Mouse (Mus musculus) neural tube, embryonic 11.5 days (tissue): Measurements from ENCODE around the gene Gm20388. TPM values are rescaled to one million over a fixed set of nuclear protein-coding genes. Genes with fewer than 3 reads are reported as not detected.

Experiments
- ATAC-seq: fragments of 200-750 bp; cut with Nextera tagmentation; 2 replicates; pipeline ENCODE4 v1.8.0; 2017; ENCODE audit warnings: moderate number of reproducible peaks, mild to moderate bottlenecking, moderate TSS enrichment, moderate library complexity; ENCODE audit not compliant: insufficient read depth, low FRiP score, low TSS enrichment
- DNase-seq: peaks from one replicate; pipeline ENCODE4 v3.0.0-alpha.2; 2015; ENCODE audit warnings: low spot score
- H3K27ac ChIP-seq: fragments of 300-500 bp; sonication (generic); 2 replicates; pipeline ENCODE4 v1.5.1; 2014; ENCODE audit warnings: low read depth, mild to moderate bottlenecking, low read length
- H3K27me3 ChIP-seq: fragments of 300-500 bp; sonication (generic); 2 replicates; pipeline ENCODE4 v1.6.1; 2014; ENCODE audit warnings: mild to moderate bottlenecking, low read length, mixed read lengths; ENCODE audit not compliant: control insufficient read depth, insufficient read depth
- H3K36me3 ChIP-seq: fragments of 300-500 bp; sonication (generic); 2 replicates; pipeline ENCODE4 v1.6.1; 2014; ENCODE audit warnings: mild to moderate bottlenecking, low read length, moderate library complexity, mixed read lengths; ENCODE audit not compliant: control insufficient read depth, insufficient read depth
- H3K4me1 ChIP-seq: fragments of 300-500 bp; sonication (generic); 2 replicates; pipeline ENCODE4 v1.6.1; 2014; ENCODE audit warnings: low read length, mixed read lengths; ENCODE audit not compliant: control insufficient read depth, insufficient read depth
- H3K4me2 ChIP-seq: fragments of 300-500 bp; sonication (generic); 2 replicates; pipeline ENCODE4 v1.6.1; 2014; ENCODE audit warnings: low read depth, mild to moderate bottlenecking, moderate library complexity
- H3K4me3 ChIP-seq: fragments of 300-500 bp; sonication (generic); 2 replicates; pipeline ENCODE4 v1.5.1; 2014; ENCODE audit warnings: low read depth, low read length
- H3K9ac ChIP-seq: fragments of 300-500 bp; sonication (generic); 2 replicates; pipeline ENCODE4 v1.6.1; 2014; ENCODE audit warnings: mild to moderate bottlenecking, low read length
- H3K9me3 ChIP-seq: fragments of 300-500 bp; sonication (generic); 2 replicates; pipeline ENCODE4 v1.6.1; 2016; ENCODE audit warnings: low read length; ENCODE audit not compliant: control insufficient read depth
- WGBS: fragments of 180-500 bp; shearing (Covaris S2); extraction: QIAGEN DNeasy Blood & Tissue Kit; methylation state at CpG from one replicate; pipeline ENCODE4 v1.1.7; 2014; 5-methylcytosine and 5-hydroxymethylcytosine counted together
- polyA plus RNA-seq: library from polyadenylated mRNA; unstranded; fragments of >200 nt; fragmentation: Nextera tagmentation; extraction: Ambion mirVana; gene quantifications from 2 replicates; pipeline ENCODE4 v1.2.1, GENCODE M21; 2014

Gene Gm20388
- polyA plus RNA-seq, 1 experiment from 2014 or later: not detected

GRCm38 (mm10) chr8:121093496-121093895 is 1182.9 kb downstream of the Gm20388 start:
- ATAC-seq (no peak), DNase-seq (no peak)

GRCm38 (mm10) chr8:121104049-121104818 is 1193.6 kb downstream of the Gm20388 start:
- WGBS: 50% methylated on average over 17 of the region's 17 CpGs
- no peaks in the 10 kb centered on the region for H3K27me3 ChIP-seq
- H3K36me3 ChIP-seq: peaks cover 16% of the 10 kb centered on the region
- H3K4me3 ChIP-seq: no peak overlapping the region
- no peak overlapping the region for H3K9ac ChIP-seq
- H3K4me2 ChIP-seq: no peak overlapping the region
- 0 out of 2 replicates have a peak, but pooled peaks have one; percentile 19 for ATAC-seq
- peaks cover 8% of the 10 kb centered on the region for H3K4me1 ChIP-seq
- peak; percentile 85 for DNase-seq
- no peak overlapping the region for H3K27ac ChIP-seq
- no peaks in the 10 kb centered on the region for H3K9me3 ChIP-seq

More at GRCm38 (mm10) chr8:121093496-121093895, 1182.9 kb downstream of the Gm20388 start:
- H3K36me3 ChIP-seq: peaks cover 7% of the 10 kb centered on the region; the same call in 1 of the 2 replicates
- H3K27ac ChIP-seq: no peak overlapping the region
- WGBS: 59% methylated on average over 6 of the region's 6 CpGs
- H3K4me3 ChIP-seq: no peak overlapping the region
- H3K9ac ChIP-seq: no peak overlapping the region
- no peaks in the 10 kb centered on the region for H3K4me1 ChIP-seq
- H3K27me3 ChIP-seq: peaks cover 47% of the 10 kb centered on the region
- H3K4me2 ChIP-seq: no peak overlapping the region
- H3K9me3 ChIP-seq: no peaks in the 10 kb centered on the region

GRCm38 (mm10) chr8:121107668-121108656 is 1197.3 kb downstream of the Gm20388 start, which contains the start of gene Mthfsd:
Gene Mthfsd (minus strand): TSS chr8:121108392.
- ATAC-seq: peak; percentile 88
- Histone ChIP-seq H3K4me1 (peaks cover 8% of the 10 kb centered on the region), H3K9me3 (no peaks in the 10 kb centered on the region), H3K27ac (peak within 1 kb of the TSS; percentile 74; the same call in 1 of the 2 replicates), H3K9ac (peak within 1 kb of the TSS; percentile 89), H3K36me3 (peaks cover 3% of the 10 kb centered on the region), H3K4me2 (peak within 1 kb of the TSS; percentile 85), H3K4me3 (peak within 1 kb of the TSS; percentile 91), H3K27me3 (0 out of 2 replicates have a peak, but pooled peaks cover 3% of the 10 kb centered on the region)
- peak; percentile 99 for DNase-seq
- 1% methylated on average over 75 of the region's 75 CpGs for WGBS

- WGBS: 14% methylated on average over 5 of the region's 5 CpGs
- no peak for DNase-seq
- Histone ChIP-seq H3K36me3 (peaks cover 3% of the 10 kb centered on the region; the same call in 1 of the 2 replicates), H3K4me3 (peak overlapping the region; percentile 91), H3K27ac (no peak overlapping the region), H3K27me3 (peaks cover 7% of the 10 kb centered on the region), H3K9me3 (no peaks in the 10 kb centered on the region), H3K4me2 (peak overlapping the region; percentile 85), H3K9ac (peak overlapping the region; percentile 89), H3K4me1 (peaks cover 8% of the 10 kb centered on the region)
- ATAC-seq: no peak
Observed at GRCm38 (mm10) chr8:121108657-121109056, 1198.0 kb downstream of the Gm20388 start.

GRCm38 (mm10) chr8:121111145-121111907 is 1200.7 kb downstream of the Gm20388 start:
- ATAC-seq (no peak), DNase-seq (no peak)
- Histone ChIP-seq H3K4me3 (no peak overlapping the region), H3K4me2 (no peak overlapping the region), H3K27ac (no peak overlapping the region), H3K4me1 (peaks cover 10% of the 10 kb centered on the region), H3K9me3 (no peaks in the 10 kb centered on the region), H3K9ac (no peak overlapping the region), H3K36me3 (no peaks in the 10 kb centered on the region), H3K27me3 (peaks cover 32% of the 10 kb centered on the region)
- 45% methylated on average over 7 of the region's 7 CpGs for WGBS

- Histone ChIP-seq H3K4me2 (no peak overlapping the region), H3K4me1 (peaks cover 10% of the 10 kb centered on the region; the same call in 1 of the 2 replicates), H3K36me3 (no peaks in the 10 kb centered on the region), H3K27me3 (peaks cover 51% of the 10 kb centered on the region), H3K27ac (no peak overlapping the region), H3K9ac (no peak overlapping the region), H3K9me3 (no peaks in the 10 kb centered on the region), H3K4me3 (no peak overlapping the region)
- under 1% methylated on average over 21 of the region's 21 CpGs for WGBS
- peak; percentile 95 for DNase-seq
- no peak for ATAC-seq
Observed at GRCm38 (mm10) chr8:121113261-121113660, 1202.6 kb downstream of the Gm20388 start.

- Histone ChIP-seq H3K27ac (no peak overlapping the region), H3K4me1 (peaks cover 10% of the 10 kb centered on the region; the same call in 1 of the 2 replicates), H3K27me3 (peaks cover 69% of the 10 kb centered on the region), H3K4me2 (peak overlapping the region; percentile 22), H3K9me3 (no peaks in the 10 kb centered on the region), H3K9ac (no peak overlapping the region), H3K36me3 (no peaks in the 10 kb centered on the region), H3K4me3 (peak overlapping the region; percentile 15; the same call in 1 of the 2 replicates)
- under 1% methylated on average over 25 of the region's 25 CpGs for WGBS
- DNase-seq (peak; percentile 42), ATAC-seq (no peak)
Observed at GRCm38 (mm10) chr8:121115136-121115535, 1204.5 kb downstream of the Gm20388 start.

- peak within 1 kb of the TSS; percentile 80 for H3K27ac ChIP-seq
- DNase-seq: peak; percentile 87
- H3K4me1 ChIP-seq: peaks cover 10% of the 10 kb centered on the region; the same call in 1 of the 2 replicates
- peak within 1 kb of the TSS; percentile 59 for H3K9ac ChIP-seq
- no peaks in the 10 kb centered on the region for H3K36me3 ChIP-seq
- H3K9me3 ChIP-seq: no peaks in the 10 kb centered on the region
- H3K4me2 ChIP-seq: peak within 1 kb of the TSS; percentile 76
- H3K4me3 ChIP-seq: peak within 1 kb of the TSS; percentile 49
- peaks cover 77% of the 10 kb centered on the region for H3K27me3 ChIP-seq
- no peak for ATAC-seq
- WGBS: under 1% methylated on average over 25 of the region's 25 CpGs
Observed at GRCm38 (mm10) chr8:121115948-121116347, 1205.3 kb downstream of the Gm20388 start, which contains the start of gene Foxc2. Gene Foxc2 (plus strand): TSS chr8:121116171.
